Mouse (Mus musculus): Measurements from ENCODE around the gene Tab1. TPM values are rescaled to one million over a fixed set of nuclear protein-coding genes. Genes with fewer than 3 reads are reported as not detected.

The Tab1 gene
- total RNA-seq (2021) = 20.5 and 26.7 TPM in 2 replicates
- long read RNA-seq, transcript Tab1-201 (11 exons, 2,964 nt) = major isoform, 42 of 65 reads
- long read RNA-seq, partial matches to known transcripts = 12 of 65 reads
- long read RNA-seq, other reads (novel, unspliced or antisense) = 11 of 65 reads

DNA sequence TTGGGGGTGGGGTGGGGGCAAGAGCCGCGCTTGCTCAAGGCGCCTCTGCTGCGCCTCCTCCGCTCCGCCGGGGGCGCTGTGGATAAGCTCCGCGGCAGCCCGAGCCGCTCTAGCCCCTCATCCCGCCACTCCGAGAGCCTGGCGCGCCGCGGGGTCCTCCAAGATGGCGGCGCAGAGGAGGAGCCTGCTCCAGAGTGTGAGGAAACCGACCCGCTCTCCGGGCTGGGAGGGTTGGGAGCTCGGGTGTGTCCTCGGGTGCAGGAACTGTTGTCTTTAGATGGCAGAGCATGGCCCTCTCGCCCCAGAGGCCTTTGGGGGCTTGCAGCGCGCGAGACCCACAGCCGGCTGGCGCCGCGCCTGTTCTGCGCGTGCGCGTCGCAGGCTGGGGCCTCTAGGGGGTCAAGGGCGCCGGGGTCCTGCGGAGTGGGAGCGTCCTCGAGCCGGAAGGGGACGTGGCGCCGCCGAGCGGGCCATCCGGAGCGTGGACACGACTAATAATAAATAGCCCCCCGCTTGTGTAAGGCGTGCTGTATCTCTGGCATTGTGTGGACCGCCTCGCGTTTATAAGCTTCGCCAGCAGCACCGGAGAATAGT lies at the start of gene Tab1:
Gene Tab1 (plus strand): TSS at position 135 of the 594 bp plus-strand sequence.
- DNase-seq = peak; percentile 91

DNA sequence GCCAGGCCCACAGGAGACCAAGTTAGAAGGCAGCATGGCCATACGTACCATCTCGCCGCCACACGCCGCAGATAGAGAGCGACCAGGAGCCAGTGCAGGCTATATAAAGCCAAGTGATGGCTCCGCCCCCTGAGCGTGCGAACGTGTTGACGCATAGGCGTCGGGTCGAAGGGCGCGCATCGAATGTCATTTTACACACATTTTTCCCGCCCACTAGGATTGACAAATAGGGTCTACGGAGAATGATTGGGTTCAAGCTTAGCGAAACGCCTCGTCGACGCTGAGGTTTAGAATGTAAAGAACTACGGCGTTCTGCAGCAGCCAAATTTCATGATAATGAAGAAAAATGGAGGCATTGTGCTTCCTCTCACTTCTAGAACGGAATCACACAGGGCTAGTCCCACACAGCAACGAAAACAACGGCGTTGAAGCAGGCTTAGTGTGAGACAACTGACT lies 49.6 kb upstream of the Tab1 start:
- DNase-seq = peak; percentile 94

DNA sequence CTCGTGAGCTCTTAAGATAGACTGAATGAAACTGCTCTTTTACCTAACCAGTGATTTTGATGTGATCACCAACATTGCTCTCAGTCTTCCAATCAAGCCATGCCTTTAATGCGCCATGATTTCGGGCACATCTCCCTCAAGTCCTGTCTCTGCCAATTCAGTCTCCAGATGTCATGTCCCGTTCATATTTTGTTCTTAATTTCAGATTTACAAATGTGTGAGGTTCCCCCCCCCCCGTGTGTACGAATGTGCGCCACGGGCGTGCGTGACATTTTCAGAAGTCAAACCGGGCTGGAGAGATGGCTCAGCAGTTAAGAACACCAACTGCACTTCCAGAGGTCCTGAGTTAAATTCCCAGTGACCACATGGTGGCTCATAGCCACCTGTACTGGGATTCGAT lies 49.2 kb upstream of the Tab1 start:
- DNase-seq = no peak

DNA sequence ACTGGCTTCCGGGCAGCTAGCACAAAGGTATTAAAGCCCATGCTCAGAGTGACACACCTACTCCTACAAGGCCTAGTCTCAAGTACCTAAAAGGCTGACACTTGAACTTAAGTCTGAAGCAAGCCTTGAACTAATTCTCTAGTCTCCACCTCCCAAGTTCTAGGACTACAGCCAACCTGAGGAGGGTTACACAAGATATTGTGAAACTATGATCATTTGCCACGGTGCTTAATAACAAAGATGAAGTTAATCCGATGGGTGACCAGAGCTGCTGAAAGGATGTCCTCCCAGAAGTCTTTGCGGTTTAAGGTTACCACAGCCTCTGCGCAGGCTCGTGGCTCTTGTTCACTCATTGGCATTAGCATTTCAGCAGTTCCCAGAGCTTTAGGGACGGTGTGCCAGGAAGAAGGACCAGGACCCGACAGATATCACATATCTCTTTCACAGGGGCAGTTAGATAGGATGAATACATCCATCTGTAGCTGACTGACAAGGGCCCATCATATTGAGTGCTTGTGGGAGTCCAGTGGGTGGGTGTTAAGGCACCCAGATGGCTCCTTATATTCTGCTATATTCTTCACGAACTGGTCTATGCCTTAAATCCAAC lies 45.4 kb upstream of the Tab1 start:
- no peak for DNase-seq

DNA sequence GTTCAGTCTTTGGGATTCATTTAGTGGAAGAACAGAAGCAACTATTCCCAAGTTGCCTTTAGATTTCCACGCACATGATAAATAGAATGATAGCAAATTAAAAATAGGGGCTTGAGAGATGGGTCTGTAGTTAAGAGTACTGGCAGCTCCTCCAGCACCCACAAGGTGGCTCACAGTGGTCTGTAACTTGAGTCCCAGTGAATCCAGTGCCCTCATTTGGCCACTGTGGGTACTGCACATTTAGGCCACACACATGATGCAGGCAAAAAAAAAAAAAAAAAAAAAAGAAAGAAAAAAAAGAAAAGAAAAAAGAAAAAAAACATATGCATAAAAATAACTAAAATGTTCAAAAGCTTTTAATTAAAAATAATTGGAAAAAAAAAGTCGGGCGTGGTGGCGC lies 44.3 kb upstream of the Tab1 start:
- DNase-seq = peak; percentile 83

DNA sequence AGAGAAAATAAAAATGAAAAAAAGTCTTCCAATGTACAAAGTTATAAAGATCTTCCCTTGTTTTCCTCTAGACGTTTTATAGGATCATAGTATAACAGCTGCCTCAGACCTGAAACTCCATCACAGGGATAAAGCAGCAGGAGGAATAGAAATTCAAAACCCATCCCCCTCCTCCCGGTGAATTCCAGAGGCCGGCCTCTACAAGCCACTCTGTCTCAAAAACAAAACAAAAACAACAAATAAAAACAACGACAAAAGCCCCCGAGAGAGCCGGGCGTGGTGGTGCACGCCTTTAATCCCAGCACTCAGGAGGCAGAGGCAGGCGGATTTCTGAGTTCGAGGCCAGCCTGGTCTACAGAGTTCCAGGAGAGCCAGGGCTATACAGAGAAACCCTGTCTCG lies 42.8 kb upstream of the Tab1 start:
- DNase-seq = no peak

DNA sequence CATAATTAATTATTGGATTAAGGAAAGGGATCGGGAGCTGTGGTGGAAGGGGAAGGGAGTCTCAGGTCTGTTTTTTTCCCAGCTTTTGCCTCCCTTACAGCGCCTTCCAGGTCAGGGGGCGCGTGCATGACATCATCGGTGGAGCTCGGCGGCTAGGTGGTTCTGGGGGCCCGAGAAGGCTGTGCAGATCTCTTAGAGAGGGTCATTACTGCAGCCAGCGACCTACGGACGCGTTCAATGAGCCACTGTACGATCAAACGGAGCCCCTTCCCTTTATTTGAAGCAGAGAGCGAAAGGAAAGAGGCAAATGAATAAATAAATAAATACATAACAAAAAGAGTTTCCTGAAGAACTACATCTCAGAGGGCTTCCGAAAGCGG lies 42.2 kb upstream of the Tab1 start:
- DNase-seq = peak; percentile 47

DNA sequence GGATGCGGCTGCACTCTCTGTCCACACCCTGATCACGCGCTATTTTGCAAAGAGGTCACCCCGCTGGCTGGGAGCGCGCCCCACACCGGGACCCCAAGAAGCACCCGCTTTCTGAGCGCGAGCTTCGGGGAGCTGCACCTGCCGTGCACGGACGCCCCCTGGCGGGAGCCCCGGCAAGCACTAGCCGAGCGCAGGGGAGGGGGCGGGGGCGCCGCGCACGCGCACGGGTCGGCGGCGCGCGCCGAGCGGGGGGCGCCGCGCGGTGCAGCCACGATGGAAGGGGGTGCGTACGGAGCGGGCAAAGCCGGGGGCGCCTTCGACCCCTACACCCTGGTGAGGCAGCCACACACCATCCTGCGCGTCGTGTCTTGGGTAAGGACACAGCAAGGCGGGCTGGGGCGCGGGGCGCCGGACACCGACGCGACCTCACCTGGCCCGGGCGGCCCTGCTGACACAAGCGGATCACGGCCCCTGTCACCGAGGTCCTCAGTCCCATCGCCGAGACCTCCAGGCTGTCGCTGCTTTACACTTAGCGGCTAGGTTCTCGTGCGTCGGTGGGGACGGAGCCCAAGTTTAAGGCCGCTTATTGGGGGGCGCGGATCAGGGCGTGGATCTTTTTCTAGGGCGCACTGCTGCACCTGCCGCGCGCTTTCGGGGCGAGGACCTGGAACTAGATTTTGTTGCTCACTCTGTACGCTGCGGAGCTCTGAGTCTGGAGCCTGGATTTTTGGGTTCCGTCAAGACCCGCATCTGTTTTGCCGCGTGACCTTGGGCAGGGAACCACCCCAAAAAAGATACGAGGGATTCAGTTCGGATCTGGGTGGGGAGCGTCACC lies 41.6 kb upstream of the Tab1 start, which contains the start of the genes Syngr1 and Rpl3:
Gene Syngr1 (plus strand): TSS at position 214 of the 835 bp plus-strand sequence.
Gene Rpl3 (minus strand): TSS at position 748 of the 835 bp plus-strand sequence.
- DNase-seq = peak; percentile 87

DNA sequence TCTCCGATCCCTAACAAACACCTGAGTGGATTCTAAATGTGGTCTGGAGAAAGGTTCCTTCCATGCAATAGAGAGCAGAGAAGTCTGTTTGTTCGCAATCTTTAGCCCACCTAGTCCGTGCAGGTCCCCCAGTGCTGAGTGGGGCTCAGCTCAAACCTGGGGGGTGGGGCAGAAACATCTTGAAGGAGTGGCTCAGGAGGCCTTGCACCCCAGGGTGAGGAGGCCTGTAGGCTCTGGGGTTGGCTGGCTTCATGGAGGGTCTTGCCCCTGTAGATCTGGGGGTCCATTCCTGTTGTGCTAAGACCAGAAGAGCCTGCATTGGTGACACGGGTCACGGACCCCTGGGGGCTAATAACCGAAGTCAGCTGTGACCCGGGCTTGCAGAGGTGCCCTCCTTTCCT lies 40.9 kb upstream of the Tab1 start:
- DNase-seq = no peak

DNA sequence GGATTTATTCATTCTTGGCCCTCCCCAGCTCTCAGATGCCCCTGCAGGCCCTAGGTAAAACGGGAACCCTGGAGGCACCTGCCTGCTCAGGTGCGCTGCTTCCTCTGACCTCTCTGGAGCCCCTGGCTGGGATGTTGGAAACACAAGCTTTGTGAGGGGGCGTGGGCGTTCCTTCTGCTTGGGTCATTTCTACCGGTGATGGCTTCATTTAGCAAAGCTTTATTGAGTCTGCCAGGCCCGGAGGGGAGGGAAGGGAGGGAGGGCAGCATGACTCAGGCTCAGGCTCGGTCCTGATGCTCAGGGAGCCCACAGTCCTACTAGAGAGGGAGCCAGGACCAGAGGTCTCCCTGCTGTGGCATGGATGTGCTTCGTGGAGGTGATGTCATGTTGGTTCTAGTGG lies 40.3 kb upstream of the Tab1 start:
- DNase-seq = peak; percentile 46

DNA sequence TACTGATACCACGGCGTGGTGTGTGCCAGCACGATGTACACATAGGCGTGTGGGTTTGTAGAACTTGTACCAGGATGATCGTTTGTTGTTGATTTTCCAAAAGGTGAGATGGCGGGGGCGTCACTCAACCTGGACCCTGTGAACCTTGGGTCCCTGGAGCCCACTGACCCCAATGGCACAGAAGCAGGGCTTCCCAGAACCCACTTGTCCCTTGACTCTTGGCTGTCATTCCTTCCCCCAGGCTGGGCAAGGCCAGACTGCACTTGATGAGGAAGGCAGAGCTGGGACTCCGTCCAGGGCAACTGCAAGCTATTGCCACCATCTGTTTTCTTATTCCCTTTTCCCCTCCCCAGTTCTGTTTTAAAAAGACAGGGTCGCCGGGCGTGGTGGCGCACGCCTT lies 38.7 kb upstream of the Tab1 start:
- no peak for DNase-seq

DNA sequence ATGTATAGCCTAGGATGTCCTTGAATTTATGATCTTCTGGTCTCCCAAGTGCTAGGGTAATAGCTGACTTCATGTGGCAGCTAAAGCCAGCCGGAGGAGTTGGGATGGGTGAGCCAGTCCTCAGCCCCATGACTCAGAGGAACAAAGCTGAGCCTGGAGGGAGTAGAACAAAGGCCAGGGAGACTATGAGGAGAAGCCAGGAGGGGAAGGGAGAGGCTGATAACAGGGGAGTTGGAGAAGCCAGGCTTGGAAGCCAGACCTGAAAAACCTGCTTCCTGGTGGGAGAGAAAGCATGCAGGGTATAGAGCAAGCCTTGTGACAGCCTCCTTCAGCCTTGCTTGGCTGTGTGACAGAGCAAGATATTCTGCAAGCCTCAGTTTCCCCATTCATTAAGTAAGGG lies 37.3 kb upstream of the Tab1 start:
- no peak for DNase-seq

DNA sequence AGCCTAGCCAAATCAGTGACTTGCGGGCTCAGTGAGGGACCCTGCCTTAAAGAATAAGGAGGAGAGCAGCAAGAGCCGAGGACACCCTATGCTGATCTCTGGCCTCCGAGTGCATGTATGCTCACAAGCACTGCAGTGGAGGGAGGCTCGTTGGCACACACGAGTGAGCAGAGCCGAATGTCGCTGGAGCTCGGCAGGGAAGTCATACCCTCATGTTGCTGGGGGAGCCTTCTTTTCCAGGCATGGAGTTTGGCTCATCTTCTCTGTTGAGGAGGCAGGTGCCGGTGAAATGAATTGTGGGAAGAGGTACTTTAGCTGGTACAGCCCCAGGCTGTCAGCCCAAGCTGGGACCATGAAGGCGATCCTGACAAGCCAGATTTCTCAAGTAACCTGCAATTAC lies 36.5 kb upstream of the Tab1 start:
- no peak for DNase-seq

DNA sequence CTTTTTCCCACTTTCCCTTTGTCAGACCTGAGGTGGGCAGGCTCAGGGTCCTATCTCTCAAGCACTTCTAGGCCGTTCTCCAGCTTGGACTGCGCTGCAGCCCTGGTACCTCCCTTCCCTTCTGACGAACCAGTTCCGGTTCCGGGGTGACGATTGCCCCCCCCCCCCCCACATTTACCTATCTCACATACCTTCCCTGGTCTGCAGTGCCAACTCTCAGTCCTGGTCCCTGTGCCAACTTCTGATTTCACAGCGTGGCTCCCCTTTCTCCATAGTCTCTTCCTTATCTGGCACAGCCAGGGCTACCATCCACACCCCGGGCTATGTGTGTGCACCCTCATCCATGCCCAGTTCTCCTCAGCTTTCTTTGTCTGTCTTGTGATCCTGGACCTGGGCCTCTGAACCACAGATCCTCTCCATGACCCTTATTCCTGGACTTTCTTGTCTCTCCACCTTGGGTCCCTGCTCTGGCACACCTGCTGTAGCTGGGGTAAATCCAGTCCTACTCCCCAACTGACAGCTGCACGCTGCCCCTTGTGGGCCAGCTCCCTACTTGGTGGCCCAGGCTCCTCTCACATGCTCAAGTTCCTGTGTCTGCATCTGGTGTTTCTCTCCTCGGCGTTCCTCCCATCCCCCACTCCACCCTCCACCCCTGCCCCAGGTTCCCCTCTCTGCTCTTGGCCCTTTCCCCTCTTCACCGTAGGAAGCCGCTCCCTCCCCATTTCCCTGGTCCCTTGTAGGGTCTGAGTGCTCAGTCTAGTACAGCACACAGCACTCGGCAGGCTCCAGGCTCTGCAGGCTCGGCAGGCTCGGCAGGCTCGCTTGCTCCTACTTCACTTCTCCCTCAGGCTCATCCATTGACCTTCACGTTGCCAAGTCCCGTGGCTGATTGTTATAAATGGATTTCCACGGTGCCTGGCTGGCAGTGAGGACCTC lies 35.7 kb upstream of the Tab1 start:
- DNase-seq = peak; percentile 71

DNA sequence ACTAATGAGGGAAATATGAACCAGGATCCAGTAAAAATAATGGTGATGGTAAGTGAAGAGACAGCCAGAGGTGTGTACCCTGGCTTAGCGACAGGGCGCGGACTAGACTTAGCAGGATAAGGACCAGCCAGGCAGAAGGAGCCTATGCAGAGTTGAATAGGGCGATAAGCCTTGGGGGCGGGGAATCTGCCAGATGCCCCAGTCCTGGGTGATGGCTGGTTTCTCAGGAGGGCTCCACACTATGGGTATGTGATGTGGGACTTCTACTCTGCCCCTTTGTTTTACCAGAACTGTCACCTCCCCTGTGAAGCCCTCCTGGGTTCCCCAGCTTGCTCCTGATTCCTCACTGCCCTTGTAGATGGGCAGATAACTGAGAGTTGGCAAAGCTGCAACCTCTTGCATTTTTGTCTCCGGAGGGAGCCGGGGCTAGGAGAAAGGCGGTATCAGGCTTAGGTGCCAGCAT lies 34.9 kb upstream of the Tab1 start:
- no peak for DNase-seq

DNA sequence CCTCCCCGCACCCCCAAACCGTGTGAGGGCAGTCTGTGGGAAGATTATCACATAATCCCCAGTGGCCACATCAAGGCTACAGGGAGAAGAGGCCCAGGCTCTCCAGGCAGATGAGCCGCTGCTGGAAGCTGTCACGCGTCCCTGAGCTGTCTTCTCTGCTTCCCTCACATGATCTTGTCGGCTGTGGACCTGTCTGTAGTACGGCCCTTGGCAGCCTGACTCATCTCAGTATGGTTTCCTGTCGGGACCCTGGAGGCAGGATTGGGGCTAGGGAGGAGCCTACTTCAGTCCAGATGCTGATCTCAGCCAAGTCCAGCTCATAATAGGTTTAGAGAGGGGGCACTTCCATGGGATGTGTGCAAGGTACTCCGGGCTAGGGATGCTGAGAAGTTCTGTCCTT lies 34.1 kb upstream of the Tab1 start:
- DNase-seq = peak; percentile 43

DNA sequence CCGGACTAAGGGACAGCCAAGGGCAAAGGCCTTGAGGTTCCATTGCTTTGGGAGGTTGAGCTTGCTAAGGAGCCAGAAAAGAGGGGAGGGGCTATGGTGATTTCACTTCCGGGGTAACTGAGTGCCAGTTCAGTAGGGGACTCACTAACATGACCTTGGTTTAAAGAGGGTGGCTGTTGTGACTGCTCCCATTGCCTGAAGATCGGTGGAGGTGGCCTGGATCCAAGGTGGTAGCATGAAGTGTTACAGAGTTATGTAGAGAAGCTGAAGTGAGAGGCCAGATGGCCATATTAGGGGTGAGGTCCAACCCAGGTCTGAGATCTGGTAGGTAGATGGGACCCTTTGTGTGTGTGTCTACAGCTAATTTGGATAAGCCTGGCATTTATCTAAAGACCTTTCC lies 33.5 kb upstream of the Tab1 start:
- no peak for DNase-seq

DNA sequence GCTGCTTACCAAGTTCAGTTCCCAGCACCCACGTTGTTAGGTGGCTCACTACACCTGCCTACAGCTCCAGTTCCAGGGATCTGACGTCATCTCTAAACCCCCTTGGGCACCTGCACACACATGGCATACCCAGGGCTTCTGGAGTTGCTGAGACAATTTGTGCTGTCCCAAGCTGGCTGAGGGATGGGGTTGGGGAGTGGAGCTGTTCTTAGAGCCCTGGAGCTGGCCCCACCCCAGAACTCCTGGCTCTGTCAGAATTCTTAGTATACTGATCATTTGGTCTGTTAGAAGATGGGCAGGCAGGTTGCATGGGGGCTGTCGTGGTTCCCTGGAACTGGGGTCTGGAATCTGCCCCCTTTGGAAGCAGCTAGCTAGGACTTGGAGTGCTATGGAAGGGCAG lies 32.7 kb upstream of the Tab1 start:
- no peak for DNase-seq

DNA sequence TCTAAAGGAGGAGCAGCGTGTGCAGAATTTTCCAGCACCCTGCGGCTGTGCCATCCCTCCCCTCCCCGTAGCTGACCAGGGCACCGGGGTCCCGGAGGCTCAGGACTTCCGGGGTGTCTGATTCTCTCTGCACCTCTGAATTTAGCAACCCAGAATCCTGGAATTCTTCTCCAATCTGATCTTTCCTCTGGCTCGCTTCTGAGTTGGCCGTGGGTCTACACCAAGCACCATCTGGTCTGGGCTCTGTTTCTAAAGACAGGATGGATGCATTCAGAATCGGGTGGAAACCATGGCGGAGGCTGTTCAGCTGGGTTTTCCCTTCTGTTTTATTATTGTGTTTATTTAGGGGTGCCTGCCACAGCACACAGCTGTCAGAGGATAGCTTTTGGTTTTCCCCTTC lies 32.1 kb upstream of the Tab1 start:
- no peak for DNase-seq

DNA sequence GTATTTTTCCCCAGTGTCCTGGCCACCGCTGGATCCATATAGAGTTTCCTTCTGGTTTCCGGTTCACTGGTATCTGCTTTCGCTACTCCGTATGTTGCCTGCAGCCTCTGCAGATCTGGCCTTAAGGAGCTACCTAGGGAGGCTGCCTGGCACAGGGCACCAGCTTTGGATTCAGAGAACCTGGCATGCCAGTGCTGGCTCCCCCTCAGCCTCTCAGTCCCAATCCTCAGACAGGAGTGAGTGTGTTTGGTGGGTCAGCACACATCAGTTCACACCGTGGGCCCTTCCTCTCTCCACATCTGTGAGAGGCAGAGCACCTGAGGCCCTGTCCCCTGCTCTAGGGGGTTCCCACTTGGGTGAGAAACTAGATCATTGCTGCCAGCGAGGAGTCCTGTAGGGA lies 31.4 kb upstream of the Tab1 start:
- no peak for DNase-seq

DNA sequence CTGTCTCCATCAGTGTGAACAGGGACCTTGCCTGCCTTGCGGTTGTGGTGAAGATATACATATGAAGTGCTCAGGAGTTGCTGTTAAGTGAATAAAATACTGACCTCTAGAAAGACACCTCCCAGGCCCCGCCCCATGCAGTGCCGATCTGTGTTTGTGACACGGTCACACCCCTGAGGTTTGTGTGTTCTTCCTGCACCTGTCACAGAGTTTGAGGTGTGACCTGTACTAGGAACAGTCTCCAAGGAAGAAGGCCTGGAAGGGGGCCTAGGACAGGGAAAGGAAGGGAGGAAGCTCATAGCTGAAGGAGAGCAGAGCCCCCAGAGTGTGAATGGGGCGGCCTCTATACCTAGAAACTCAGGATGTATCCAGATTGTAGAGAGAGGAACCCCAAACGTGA lies 30.4 kb upstream of the Tab1 start:
- DNase-seq = no peak

All from adrenal gland, postnatal 25 days (tissue).